13 mouse cellular contexts compared by ENCODE assay signal in genomic region chr13:45204856-45205255, GRCm38 (mm10).
DNase-seq lines count a peak whose midpoint lies in the region; ATAC-seq and TF ChIP-seq lines count a peak whose summit lies in the region.
"Had no signal": no experiment of that assay in that cellular context is flagged by ENCODE, and none has a peak within 500 bp of the region (broad histone marks: within the 10 kb centered on the region; RNA-seq: fewer than 3 reads in every experiment).

No protein-coding gene starts in this region.

- no peak overlapping the region for H3K4me3 ChIP-seq in forebrain, embryonic 14.5 days (ENCODE audit: low read depth, low read length)
- no peak overlapping the region for H3K4me3 ChIP-seq in forebrain, embryonic 15.5 days
- H3K4me3 ChIP-seq in left cerebral cortex, adult 2 months = no peak overlapping the region
- H3K4me3 ChIP-seq in stomach, postnatal 0 days (ENCODE audit: low read depth, low read length) = no peak overlapping the region
- H3K4me3 ChIP-seq: erythroblast, embryonic 14.5 days; limb, embryonic 12.5 days had no signal

- no peak overlapping the region for H3K9ac ChIP-seq in forebrain, embryonic 14.5 days (ENCODE audit: low read length)
- no peak overlapping the region for H3K9ac ChIP-seq in forebrain, embryonic 15.5 days (replicated peaks)
- no peak overlapping the region for H3K9ac ChIP-seq in stomach, postnatal 0 days (ENCODE audit: low read length)
- H3K9ac ChIP-seq: limb, embryonic 12.5 days had no signal

- no peak for TF ChIP-seq CTCF in left cerebral cortex, adult 2 months (IDR thresholded peaks at IDR 0.05)
- TF ChIP-seq CTCF in stomach, postnatal 0 days (IDR thresholded peaks at IDR 0.05; ENCODE audit: low read depth) = no peak

- peak; percentile 46 for DNase-seq in forebrain, embryonic 14.5 days (ENCODE audit: low spot score)
- peak; percentile 15 to 29 for DNase-seq in left cerebral cortex, adult 2 months (ENCODE audit: extremely low spot score in 1 of 2, low spot score in 2 of 2)
- no peak for DNase-seq in left cerebral cortex, adult 8-10 months (ENCODE audit: low spot score in 2 of 2)
- peak; percentile 35 for DNase-seq in adrenal gland, postnatal 25 days
- peak; percentile 44 for DNase-seq in right cerebral cortex, adult 18-20 months
- DNase-seq in stomach, postnatal 0 days (ENCODE audit: low spot score) = no peak
- no peak for DNase-seq in heart, adult 8-10 months (ENCODE audit: low spot score)
- DNase-seq: gastrocnemius, postnatal 36 days; kidney, adult 8-10 months; thymus, postnatal 4 days had no signal

- no peak for ATAC-seq in forebrain, embryonic 14.5 days
- no peak for ATAC-seq in forebrain, embryonic 15.5 days (replicated peaks)
- ATAC-seq in stomach, postnatal 0 days (ENCODE audit: low FRiP score, low TSS enrichment) = no peak

- 84% methylated on average over 6 of the region's 6 CpGs for WGBS in forebrain, embryonic 14.5 days
- 68% methylated on average over 6 of the region's 6 CpGs for WGBS in forebrain, embryonic 15.5 days
- 65% methylated on average over 6 of the region's 6 CpGs for WGBS in stomach, postnatal 0 days

- no peaks in the 10 kb centered on the region for H3K36me3 ChIP-seq in forebrain, embryonic 14.5 days (ENCODE audit: control insufficient read depth, insufficient read depth, low read length)
- H3K36me3 ChIP-seq in forebrain, embryonic 15.5 days = no peaks in the 10 kb centered on the region
- H3K36me3 ChIP-seq in stomach, postnatal 0 days (ENCODE audit: control insufficient read depth, insufficient read depth, low read length) = no peaks in the 10 kb centered on the region
- H3K36me3 ChIP-seq: limb, embryonic 12.5 days had no signal

- no peak for TF ChIP-seq EP300 in stomach, postnatal 0 days (optimal IDR thresholded peaks at IDR 0.05)

- H3K4me2 ChIP-seq in forebrain, embryonic 14.5 days (ENCODE audit: low read length) = no peak overlapping the region
- no peak overlapping the region for H3K4me2 ChIP-seq in forebrain, embryonic 15.5 days (replicated peaks)
- no peak overlapping the region for H3K4me2 ChIP-seq in stomach, postnatal 0 days (replicated peaks; ENCODE audit: low read depth)
- H3K4me2 ChIP-seq: limb, embryonic 12.5 days had no signal

- no peaks in the 10 kb centered on the region for H3K27me3 ChIP-seq in forebrain, embryonic 14.5 days (replicated peaks; ENCODE audit: control insufficient read depth, insufficient read depth, low read length)
- H3K27me3 ChIP-seq in forebrain, embryonic 15.5 days = no peaks in the 10 kb centered on the region
- H3K27me3 ChIP-seq in stomach, postnatal 0 days (ENCODE audit: control insufficient read depth, insufficient read depth, low read length) = no peaks in the 10 kb centered on the region

- H3K4me1 ChIP-seq in forebrain, embryonic 14.5 days (ENCODE audit: control insufficient read depth, insufficient read depth, low read length) = no peaks in the 10 kb centered on the region
- H3K4me1 ChIP-seq in forebrain, embryonic 15.5 days = no peaks in the 10 kb centered on the region
- H3K4me1 ChIP-seq in stomach, postnatal 0 days (replicated peaks; ENCODE audit: control insufficient read depth, insufficient read depth) = no peaks in the 10 kb centered on the region
- H3K4me1 ChIP-seq: limb, embryonic 12.5 days had no signal

- intact Hi-C loops in left cerebral cortex, adult 2 months (cut with DNase I) = loop anchor here (5.0 kb wide), 1 partner anchor 187 kb away; no protein-coding TSS in a partner anchor

- H3K27ac ChIP-seq in forebrain, embryonic 14.5 days (ENCODE audit: low read depth, low read length) = no peak overlapping the region
- H3K27ac ChIP-seq in forebrain, embryonic 15.5 days (replicated peaks) = no peak overlapping the region
- peak overlapping the region; percentile 8; the same call in 1 of the 2 replicates for H3K27ac ChIP-seq in left cerebral cortex, adult 2 months
- no peak overlapping the region for H3K27ac ChIP-seq in stomach, postnatal 0 days (replicated peaks)
- H3K27ac ChIP-seq: limb, embryonic 12.5 days had no signal

- H3K9me3 ChIP-seq in forebrain, embryonic 14.5 days (replicated peaks; ENCODE audit: control insufficient read depth, low read length) = no peaks in the 10 kb centered on the region
- no peaks in the 10 kb centered on the region for H3K9me3 ChIP-seq in forebrain, embryonic 15.5 days
- H3K9me3 ChIP-seq in stomach, postnatal 0 days (ENCODE audit: control insufficient read depth, low read length) = no peaks in the 10 kb centered on the region
- H3K9me3 ChIP-seq: limb, embryonic 12.5 days had no signal

Comparison
In these comparisons a context has a peak if more than half of its experiments do, and no peak if none do; other contexts are left out.
1. DNase-seq: peak in forebrain, embryonic 14.5 days (single experiment), left cerebral cortex, adult 2 months (2 of 2), adrenal gland, postnatal 25 days (single experiment) and right cerebral cortex, adult 18-20 months (single experiment); none in left cerebral cortex, adult 8-10 months (0 of 2), stomach, postnatal 0 days (single experiment) and heart, adult 8-10 months (single experiment).